Mouse (Mus musculus): ENCODE data around the gene Cps1. TPM values are rescaled to one million over a fixed set of nuclear protein-coding genes. Genes with fewer than 3 reads are reported as not detected.

The Cps1 gene
- 0.45 and 0.69 TPM in 2 replicates for polyA plus RNA-seq (2015; fragmentation: Nextera tagmentation; extraction: Ambion mirVana)

- Histone ChIP-seq H3K36me3 (ENCODE audit: control insufficient read depth, insufficient read depth, low read length) (no peaks in the 10 kb centered on the region), H3K4me1 (replicated peaks; ENCODE audit: control insufficient read depth, insufficient read depth) (no peaks in the 10 kb centered on the region), H3K27me3 (ENCODE audit: control insufficient read depth, insufficient read depth, low read length) (no peaks in the 10 kb centered on the region), H3K4me2 (replicated peaks; ENCODE audit: low read depth) (no peak within 1 kb of the TSS), H3K4me3 (ENCODE audit: low read depth, low read length) (no peak within 1 kb of the TSS), H3K9ac (ENCODE audit: low read length) (no peak within 1 kb of the TSS), H3K27ac (replicated peaks) (no peak within 1 kb of the TSS), H3K9me3 (ENCODE audit: control insufficient read depth, low read length) (no peaks in the 10 kb centered on the region)
- DNase-seq (ENCODE audit: low spot score) (no peak), ATAC-seq (ENCODE audit: low FRiP score, low TSS enrichment) (no peak)
- WGBS: 91% methylated on average over 3 of the region's 3 CpGs
- TF ChIP-seq CTCF (IDR thresholded peaks at IDR 0.05; ENCODE audit: low read depth) (no peak), EP300 (optimal IDR thresholded peaks at IDR 0.05) (no peak)
Measured at GRCm38 (mm10) chr1:67122797-67123196, at the start of gene Cps1. TSS of gene Cps1 (plus strand) at chr1:67123026.

GRCm38 (mm10) chr1:67077739-67078138 lies 45.1 kb upstream of the Cps1 start:
- no peaks in the 10 kb centered on the region for H3K36me3 ChIP-seq (ENCODE audit: control insufficient read depth, insufficient read depth, low read length)
- 41% methylated on average over 2 of the region's 2 CpGs for WGBS
- no peak overlapping the region for H3K9ac ChIP-seq (ENCODE audit: low read length)
- H3K4me3 ChIP-seq (ENCODE audit: low read depth, low read length): no peak overlapping the region
- ATAC-seq (ENCODE audit: low FRiP score, low TSS enrichment) (no peak), DNase-seq (ENCODE audit: low spot score) (no peak)
- no peaks in the 10 kb centered on the region for H3K9me3 ChIP-seq (ENCODE audit: control insufficient read depth, low read length)
- H3K27me3 ChIP-seq (ENCODE audit: control insufficient read depth, insufficient read depth, low read length): no peaks in the 10 kb centered on the region
- no peaks in the 10 kb centered on the region for H3K4me1 ChIP-seq (replicated peaks; ENCODE audit: control insufficient read depth, insufficient read depth)
- TF ChIP-seq EP300 (optimal IDR thresholded peaks at IDR 0.05) (no peak), CTCF (IDR thresholded peaks at IDR 0.05; ENCODE audit: low read depth) (no peak)
- H3K27ac ChIP-seq (replicated peaks): no peak overlapping the region
- no peak overlapping the region for H3K4me2 ChIP-seq (replicated peaks; ENCODE audit: low read depth)

- Histone ChIP-seq H3K4me3 (ENCODE audit: low read depth, low read length) (no peak overlapping the region), H3K27me3 (ENCODE audit: control insufficient read depth, insufficient read depth, low read length) (no peaks in the 10 kb centered on the region), H3K27ac (replicated peaks) (no peak overlapping the region), H3K4me1 (replicated peaks; ENCODE audit: control insufficient read depth, insufficient read depth) (no peaks in the 10 kb centered on the region), H3K36me3 (ENCODE audit: control insufficient read depth, insufficient read depth, low read length) (no peaks in the 10 kb centered on the region), H3K9me3 (ENCODE audit: control insufficient read depth, low read length) (no peaks in the 10 kb centered on the region), H3K9ac (ENCODE audit: low read length) (no peak overlapping the region), H3K4me2 (replicated peaks; ENCODE audit: low read depth) (no peak overlapping the region)
- 56% methylated on average over 2 of the region's 2 CpGs for WGBS
- ATAC-seq (ENCODE audit: low FRiP score, low TSS enrichment) (no peak), DNase-seq (ENCODE audit: low spot score) (no peak)
- TF ChIP-seq CTCF (IDR thresholded peaks at IDR 0.05; ENCODE audit: low read depth) (no peak), EP300 (optimal IDR thresholded peaks at IDR 0.05) (no peak)
Measured at GRCm38 (mm10) chr1:67078666-67079065, 44.2 kb upstream of the Cps1 start.

GRCm38 (mm10) chr1:67079146-67079545 lies 43.7 kb upstream of the Cps1 start:
- H3K4me3 ChIP-seq (ENCODE audit: low read depth, low read length): no peak overlapping the region
- WGBS: 70% methylated on average over 7 of the region's 7 CpGs
- no peak for ATAC-seq (ENCODE audit: low FRiP score, low TSS enrichment)
- H3K36me3 ChIP-seq (ENCODE audit: control insufficient read depth, insufficient read depth, low read length): no peaks in the 10 kb centered on the region
- no peak for TF ChIP-seq EP300 (optimal IDR thresholded peaks at IDR 0.05)
- no peak for TF ChIP-seq CTCF (IDR thresholded peaks at IDR 0.05; ENCODE audit: low read depth)
- H3K4me1 ChIP-seq (replicated peaks; ENCODE audit: control insufficient read depth, insufficient read depth): no peaks in the 10 kb centered on the region
- no peaks in the 10 kb centered on the region for H3K9me3 ChIP-seq (ENCODE audit: control insufficient read depth, low read length)
- H3K27ac ChIP-seq (replicated peaks): no peak overlapping the region
- H3K9ac ChIP-seq (ENCODE audit: low read length): no peak overlapping the region
- DNase-seq (ENCODE audit: low spot score): no peak
- H3K27me3 ChIP-seq (ENCODE audit: control insufficient read depth, insufficient read depth, low read length): no peaks in the 10 kb centered on the region
- no peak overlapping the region for H3K4me2 ChIP-seq (replicated peaks; ENCODE audit: low read depth)

- Histone ChIP-seq H3K36me3 (ENCODE audit: control insufficient read depth, insufficient read depth, low read length) (no peaks in the 10 kb centered on the region), H3K4me1 (replicated peaks; ENCODE audit: control insufficient read depth, insufficient read depth) (no peaks in the 10 kb centered on the region), H3K4me3 (ENCODE audit: low read depth, low read length) (no peak overlapping the region), H3K27me3 (ENCODE audit: control insufficient read depth, insufficient read depth, low read length) (no peaks in the 10 kb centered on the region), H3K4me2 (replicated peaks; ENCODE audit: low read depth) (no peak overlapping the region), H3K9ac (ENCODE audit: low read length) (no peak overlapping the region), H3K27ac (replicated peaks) (no peak overlapping the region), H3K9me3 (ENCODE audit: control insufficient read depth, low read length) (no peaks in the 10 kb centered on the region)
- TF ChIP-seq CTCF (IDR thresholded peaks at IDR 0.05; ENCODE audit: low read depth): no peak
- no peak for TF ChIP-seq EP300 (optimal IDR thresholded peaks at IDR 0.05)
- no peak for DNase-seq (ENCODE audit: low spot score)
- ATAC-seq (ENCODE audit: low FRiP score, low TSS enrichment): no peak
- WGBS: 57% methylated on average over 1 of the region's 1 CpGs
Measured at GRCm38 (mm10) chr1:67092473-67092872, 30.4 kb upstream of the Cps1 start.

GRCm38 (mm10) chr1:67099215-67099614 lies 23.6 kb upstream of the Cps1 start:
- H3K9ac ChIP-seq (ENCODE audit: low read length): no peak overlapping the region
- H3K27ac ChIP-seq (replicated peaks): no peak overlapping the region
- no peak overlapping the region for H3K4me3 ChIP-seq (ENCODE audit: low read depth, low read length)
- TF ChIP-seq EP300 (optimal IDR thresholded peaks at IDR 0.05) (no peak), CTCF (IDR thresholded peaks at IDR 0.05; ENCODE audit: low read depth) (no peak)
- ATAC-seq (ENCODE audit: low FRiP score, low TSS enrichment) (no peak), DNase-seq (ENCODE audit: low spot score) (no peak)
- no peak overlapping the region for H3K4me2 ChIP-seq (replicated peaks; ENCODE audit: low read depth)
- H3K27me3 ChIP-seq (ENCODE audit: control insufficient read depth, insufficient read depth, low read length): no peaks in the 10 kb centered on the region
- H3K4me1 ChIP-seq (replicated peaks; ENCODE audit: control insufficient read depth, insufficient read depth): no peaks in the 10 kb centered on the region
- H3K36me3 ChIP-seq (ENCODE audit: control insufficient read depth, insufficient read depth, low read length): no peaks in the 10 kb centered on the region
- H3K9me3 ChIP-seq (ENCODE audit: control insufficient read depth, low read length): no peaks in the 10 kb centered on the region
- 45% methylated on average over 1 of the region's 1 CpGs for WGBS
